Mouse (Mus musculus) cerebellum, postnatal 10 days (tissue): ENCODE data around the gene Erp27.
A peak's percentile ranks its signal among the peaks of the same experiment; 100 is the strongest.

Source experiments
- DNase-seq, 2 experiments: peaks; one replicate each; pipeline ENCODE4 v3.0.0; 2021; ENCODE audit warnings: mixed read lengths in 2 of 2

Erp27 gene

DNA sequence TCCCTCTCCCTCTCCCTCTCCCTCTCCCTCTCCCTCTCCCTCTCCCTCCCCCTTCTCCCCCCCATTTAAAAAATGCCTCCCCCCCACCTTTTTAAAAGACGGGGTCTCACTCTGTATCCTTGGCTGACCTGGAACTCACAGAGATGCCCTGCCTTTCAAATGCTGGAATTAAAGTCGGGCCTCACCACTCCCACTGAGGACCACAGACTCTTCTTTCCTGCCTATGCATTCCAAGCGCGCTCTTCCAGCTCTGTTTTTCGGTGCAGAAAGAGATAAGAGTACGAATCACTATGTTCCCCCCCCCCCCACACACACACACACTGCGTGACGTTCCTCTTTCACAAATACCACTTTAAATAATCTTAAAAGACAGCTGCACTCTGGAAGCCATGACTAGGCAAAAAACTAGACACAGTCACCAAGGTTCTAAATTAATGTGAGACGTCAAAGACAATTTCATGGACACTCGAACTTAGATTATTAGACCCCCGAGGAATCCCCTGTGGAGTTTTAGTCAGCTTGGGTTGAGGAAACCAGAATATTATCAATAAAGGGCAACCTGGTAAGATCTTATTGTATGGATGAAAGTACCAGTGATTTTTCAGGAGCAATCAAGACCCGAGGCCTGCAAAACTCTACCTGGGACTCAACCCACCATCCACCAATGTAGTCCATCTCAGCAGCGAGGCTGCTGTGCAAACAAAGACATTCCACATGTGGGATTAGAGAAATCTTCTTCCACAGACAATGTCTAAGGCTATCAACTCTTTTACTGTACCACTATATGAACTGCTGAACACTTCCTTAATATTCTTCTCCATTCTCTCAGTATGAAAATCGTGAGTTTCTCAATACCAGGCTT is 17.6 kb upstream of the Erp27 start:
- DNase-seq, result no peak

DNA sequence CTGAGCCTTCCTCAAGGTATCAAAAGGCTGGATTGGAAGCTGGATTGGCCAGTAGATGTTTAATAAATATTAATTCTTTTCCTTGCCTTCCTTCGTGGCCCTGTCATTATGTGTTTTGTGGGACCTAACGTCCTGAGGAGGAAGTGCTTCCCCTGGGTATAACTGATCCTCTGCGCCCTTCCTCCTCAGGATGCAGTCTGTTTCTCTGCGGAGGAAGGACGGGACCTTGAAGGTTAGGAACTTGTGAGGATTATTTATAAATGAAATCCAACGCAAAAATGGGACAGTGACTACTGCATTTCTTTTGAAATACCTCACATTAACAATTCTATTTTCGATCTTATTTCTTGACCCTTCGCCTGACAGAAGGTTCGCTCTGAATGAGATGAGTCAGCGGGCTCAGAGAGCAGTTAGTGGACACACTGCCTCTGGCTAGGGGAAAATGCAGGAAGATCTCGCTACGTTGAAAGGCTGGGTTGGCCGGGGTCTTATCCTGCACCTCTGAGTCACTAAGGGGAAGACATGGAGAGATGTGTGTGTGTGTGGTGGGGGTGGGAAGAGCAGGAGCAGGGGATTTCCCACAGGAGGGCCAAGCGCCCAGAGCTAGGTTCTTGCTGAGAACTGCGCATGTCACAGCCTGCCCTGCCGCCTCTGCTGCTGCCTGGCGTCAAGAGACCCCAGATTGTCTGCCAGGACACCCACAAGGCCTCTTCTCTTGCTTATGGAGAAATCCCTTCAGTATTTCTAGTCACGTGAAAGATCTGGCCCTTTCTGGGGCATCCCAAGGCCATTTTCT is 16.5 kb upstream of the Erp27 start:
- peak in 1 of 2 experiments; percentile 12 for DNase-seq

- no peak for DNase-seq
Measured at GRCm38 (mm10) chr6:136937117-136937516, 15.1 kb upstream of the Erp27 start.

GRCm38 (mm10) chr6:136936361-136936760 is 14.4 kb upstream of the Erp27 start:
- no peak for DNase-seq

DNA sequence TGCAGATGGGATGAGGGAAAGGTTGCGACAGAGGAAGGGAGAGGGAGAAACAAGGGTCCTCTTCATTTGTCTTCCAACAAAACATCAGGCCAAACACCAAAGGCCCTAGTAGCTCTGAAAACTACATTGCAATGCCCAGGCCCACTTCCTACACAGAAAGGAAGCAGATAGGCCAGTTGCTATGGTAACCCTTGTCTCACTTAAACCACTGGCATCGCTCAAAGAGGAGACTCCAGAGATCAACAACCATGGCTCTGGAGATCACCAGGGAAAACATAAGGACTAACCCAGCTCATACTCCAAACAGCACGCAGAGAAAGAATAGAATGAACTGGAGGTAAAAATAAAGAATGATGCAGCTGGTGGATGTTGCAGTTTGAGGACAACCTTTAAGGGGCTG is 13.3 kb upstream of the Erp27 start:
- no peak for DNase-seq

DNA sequence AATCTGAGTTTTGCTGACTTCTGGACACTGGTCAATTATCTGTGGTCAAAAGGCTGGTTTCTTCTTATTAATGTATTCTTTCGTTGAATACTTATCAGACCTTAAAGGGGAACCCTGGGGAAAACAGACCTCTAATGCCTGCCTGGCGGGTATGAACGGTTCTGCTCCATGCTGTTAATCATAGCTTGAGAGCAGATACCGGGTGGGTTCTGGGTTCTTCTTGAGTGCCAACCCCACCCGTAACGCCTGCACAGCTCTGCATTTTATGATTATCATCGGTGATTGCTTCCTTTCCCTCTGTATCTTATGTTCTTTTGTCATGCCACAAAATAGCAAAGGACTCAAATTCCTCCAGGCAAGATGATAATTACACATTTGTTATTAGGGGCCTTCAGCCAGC is 12.1 kb upstream of the Erp27 start:
- DNase-seq, result no peak

DNA sequence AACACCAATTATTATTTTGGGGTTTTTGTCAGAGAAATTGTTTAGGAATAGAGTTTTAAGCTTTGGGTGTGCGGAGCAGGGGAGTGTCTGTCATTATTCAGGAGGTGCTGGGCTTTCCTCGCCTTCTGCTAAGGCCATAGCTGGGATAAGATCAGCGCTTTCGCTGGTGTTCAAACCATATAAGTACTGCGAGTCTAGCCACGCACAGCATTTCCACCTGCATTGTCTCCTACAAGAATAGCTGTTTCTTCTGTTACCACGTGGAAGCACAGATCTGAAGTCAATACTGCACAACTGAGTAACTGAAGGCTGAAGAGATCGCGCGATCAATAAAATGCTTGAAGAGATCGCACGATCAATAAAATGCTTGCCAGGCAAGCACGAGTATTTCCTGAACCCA is 9.3 kb upstream of the Erp27 start:
- DNase-seq, result no peak

GRCm38 (mm10) chr6:136930677-136931076 is 8.7 kb upstream of the Erp27 start:
- no peak for DNase-seq

- no peak for DNase-seq
Measured at GRCm38 (mm10) chr6:136927626-136928025, 5.6 kb upstream of the Erp27 start.

- no peak for DNase-seq
Measured at GRCm38 (mm10) chr6:136925049-136925448, 3.1 kb upstream of the Erp27 start.

DNA sequence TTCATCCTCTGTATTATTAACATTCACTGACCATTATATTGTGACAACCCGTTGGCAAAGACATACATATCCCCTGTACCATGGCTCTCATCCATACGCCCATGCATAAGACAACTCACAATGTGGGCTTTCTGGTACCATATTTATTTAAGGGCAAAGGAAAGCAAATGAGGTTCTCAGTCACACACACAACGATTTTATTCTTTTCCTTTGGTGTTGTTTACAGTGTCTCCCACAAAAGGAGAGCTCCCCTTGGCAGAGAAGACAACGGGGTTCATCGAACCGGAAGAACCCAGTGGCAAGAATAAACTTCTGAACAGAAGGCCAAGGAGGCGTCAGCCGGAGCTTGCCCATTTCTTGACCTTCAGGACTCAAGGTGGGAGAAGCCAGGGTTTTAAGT is 1.6 kb upstream of the Erp27 start, which contains the start of gene Pde6h:
TSS of gene Pde6h (plus strand) at position 301 of the 400 bp plus-strand sequence.
- DNase-seq, result no peak

GRCm38 (mm10) chr6:136922871-136923270 is 891 bp upstream of the Erp27 start:
- no peak for DNase-seq

GRCm38 (mm10) chr6:136921601-136922000 is 379 bp downstream of the Erp27 start:
- no peak for DNase-seq

- DNase-seq, result peak; percentile 86 to 90
Measured at GRCm38 (mm10) chr6:136920320-136921257, 1.4 kb downstream of the Erp27 start.

DNA sequence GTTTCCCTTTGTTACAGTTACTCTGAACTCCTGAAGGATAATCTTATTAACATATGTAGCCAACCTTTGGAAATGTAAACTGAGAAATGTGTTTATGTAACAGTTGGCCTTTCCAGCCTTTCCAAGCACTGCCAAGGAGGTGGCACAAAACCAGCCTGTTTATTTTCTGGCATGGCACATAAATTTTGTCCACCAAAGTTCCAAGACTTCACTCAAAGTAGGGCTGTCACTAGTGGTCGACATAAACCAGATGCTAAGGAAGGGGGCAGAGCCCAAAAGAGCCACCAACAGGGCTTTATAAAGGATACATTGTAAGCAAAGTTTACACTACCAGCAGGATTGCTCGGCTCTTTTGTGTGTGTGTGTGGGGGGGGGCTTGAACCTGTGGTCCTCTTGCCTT is 4.1 kb downstream of the Erp27 start:
- no peak for DNase-seq

DNA sequence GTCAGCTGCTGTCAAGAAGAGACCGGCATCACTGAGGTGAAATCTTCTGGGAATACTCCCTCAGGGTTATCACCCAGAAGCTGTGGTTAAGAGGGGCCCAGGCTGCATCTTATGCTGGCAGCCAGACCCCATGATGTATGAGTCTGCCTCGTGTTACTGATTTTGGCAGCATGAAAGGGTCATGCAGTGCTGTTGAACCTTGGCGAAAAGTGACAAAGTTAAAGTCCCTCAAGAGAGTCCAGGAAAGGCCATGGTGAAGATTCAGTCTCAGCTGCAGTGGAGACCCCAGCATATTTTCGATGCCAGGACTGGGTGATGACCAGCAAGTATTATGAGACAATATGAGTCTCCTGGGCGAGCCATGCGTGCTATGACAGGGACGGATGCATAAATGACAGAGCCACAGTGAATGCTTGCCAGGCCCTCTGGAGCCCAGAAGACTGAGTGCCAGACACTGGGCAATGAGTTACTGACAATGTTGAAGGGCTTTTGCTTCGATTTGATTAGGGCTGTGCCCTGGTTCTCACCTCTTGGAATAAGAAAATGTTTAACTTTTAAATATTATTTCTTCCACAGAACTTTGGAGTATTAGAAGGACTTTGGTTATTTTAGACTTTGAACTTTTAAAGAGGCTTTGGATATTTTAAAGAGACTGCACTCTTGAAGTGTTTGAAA is 6.1 kb downstream of the Erp27 start:
- peak in 1 of 2 experiments; percentile 30 for DNase-seq

- DNase-seq, result no peak
Measured at GRCm38 (mm10) chr6:136914234-136914633, 7.7 kb downstream of the Erp27 start.

DNA sequence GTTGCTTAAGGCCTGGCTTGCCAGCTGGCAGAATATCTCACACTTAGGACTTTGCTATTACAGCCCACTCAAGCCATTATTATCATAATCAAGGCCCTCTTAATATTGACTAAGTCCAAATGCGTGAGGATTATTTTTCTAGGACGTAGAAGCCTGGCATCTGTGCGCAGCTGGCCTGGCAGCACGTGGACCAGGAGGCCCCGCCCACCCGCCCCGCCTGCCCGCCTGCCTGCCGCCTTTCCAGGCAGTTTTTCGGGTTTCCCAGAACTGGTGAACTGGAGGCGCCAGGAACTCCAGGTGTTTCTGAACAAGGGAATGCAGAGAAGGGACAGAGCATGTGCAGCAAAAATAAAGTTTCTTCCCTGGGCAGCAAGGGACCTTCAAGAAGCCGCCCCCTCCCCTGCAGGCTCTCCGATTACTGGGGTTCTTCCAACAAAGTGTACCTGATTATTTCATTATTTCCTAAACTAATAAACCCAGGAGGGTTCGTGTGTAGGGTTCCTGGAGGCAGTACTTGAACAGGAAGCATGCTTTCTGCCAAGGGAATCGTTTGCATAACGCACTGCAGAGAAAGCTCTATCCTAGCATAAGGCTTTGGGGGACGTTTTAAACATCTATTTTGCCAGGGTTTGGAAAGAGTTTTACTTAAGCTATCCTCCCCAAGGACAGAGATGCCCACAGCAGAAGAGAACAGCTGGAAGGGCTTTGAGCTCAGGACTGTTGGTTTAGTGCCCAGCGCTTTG is 8.4 kb downstream of the Erp27 start:
- DNase-seq, result no peak

DNA sequence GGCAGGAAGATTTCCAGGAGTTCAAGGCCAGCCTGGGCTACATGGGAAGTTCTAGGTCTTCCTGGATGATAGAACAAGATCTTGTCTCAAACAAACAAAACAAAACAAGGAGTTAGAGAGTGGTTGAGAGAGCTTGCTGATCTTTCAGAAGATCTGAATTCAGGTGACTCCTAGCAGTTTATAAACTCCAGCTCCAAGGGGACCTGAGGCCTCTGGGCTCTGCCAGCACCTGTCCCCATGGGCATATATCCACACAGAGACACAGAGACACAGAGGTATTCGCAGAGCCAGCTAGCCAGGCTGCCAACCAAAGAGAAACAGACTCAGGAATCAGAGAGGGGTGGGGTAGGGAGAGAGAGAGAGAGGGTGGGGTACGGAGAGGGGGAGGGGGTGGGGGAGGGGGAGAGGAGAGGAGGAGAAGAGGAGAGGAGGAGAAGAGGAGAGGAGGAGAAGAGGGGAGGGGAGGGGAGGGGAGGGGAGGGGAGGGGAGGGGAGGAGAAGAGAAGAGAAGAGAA is 9.2 kb downstream of the Erp27 start:
- DNase-seq, result no peak

- no peak for DNase-seq
Measured at GRCm38 (mm10) chr6:136910247-136910890, 11.6 kb downstream of the Erp27 start.

- no peak for DNase-seq
Measured at GRCm38 (mm10) chr6:136906937-136907293, 15.1 kb downstream of the Erp27 start.
